Mouse (Mus musculus): ENCODE measurements around the gene Dnah5. TPM values are rescaled to one million over a fixed set of nuclear protein-coding genes. Genes with fewer than 3 reads are reported as not detected.

Dnah5 gene
- polyA plus RNA-seq, 1 experiment from 2014 or later: 0.03 TPM

DNA sequence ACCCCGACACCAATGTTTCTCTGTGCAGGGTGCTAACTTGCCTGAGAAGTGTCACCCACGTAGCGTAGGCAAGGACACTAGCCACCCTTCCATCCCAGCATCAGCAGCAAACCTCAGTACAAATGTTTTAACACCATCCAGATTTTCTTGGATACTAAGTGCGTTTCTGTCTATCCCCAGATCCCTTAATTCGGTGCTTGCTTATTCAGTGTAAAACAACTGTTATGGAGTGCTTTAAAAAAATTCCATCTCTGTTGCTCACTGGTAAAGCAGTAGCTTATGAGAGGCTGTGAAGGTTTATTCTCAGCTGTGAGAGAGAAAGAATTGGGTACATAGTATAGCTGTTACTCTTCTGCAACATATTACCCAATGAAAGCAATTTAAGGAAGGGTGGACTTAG lies 9.5 kb downstream of the Dnah5 start:
- ATAC-seq (replicated peaks; ENCODE audit: low FRiP score, low TSS enrichment, low read depth) (no peak), DNase-seq (ENCODE audit: low spot score) (no peak)
- no peaks in the 10 kb centered on the region for H3K9me3 ChIP-seq (ENCODE audit: control insufficient read depth, low read length)
- no peak overlapping the region for H3K27ac ChIP-seq (ENCODE audit: low read depth)
- no peak overlapping the region for H3K4me3 ChIP-seq (ENCODE audit: low read depth, low read length)
- no peaks in the 10 kb centered on the region for H3K36me3 ChIP-seq (ENCODE audit: control insufficient read depth, insufficient read depth, low read length)
- H3K9ac ChIP-seq (ENCODE audit: low read length): no peak overlapping the region
- no peaks in the 10 kb centered on the region for H3K4me1 ChIP-seq (replicated peaks; ENCODE audit: control insufficient read depth, insufficient read depth, low read length)
- no peak overlapping the region for H3K4me2 ChIP-seq (ENCODE audit: low read length)
- H3K27me3 ChIP-seq (replicated peaks; ENCODE audit: control insufficient read depth, insufficient read depth, low read length): no peaks in the 10 kb centered on the region
- WGBS: 88% methylated on average over 5 of the region's 5 CpGs

DNA sequence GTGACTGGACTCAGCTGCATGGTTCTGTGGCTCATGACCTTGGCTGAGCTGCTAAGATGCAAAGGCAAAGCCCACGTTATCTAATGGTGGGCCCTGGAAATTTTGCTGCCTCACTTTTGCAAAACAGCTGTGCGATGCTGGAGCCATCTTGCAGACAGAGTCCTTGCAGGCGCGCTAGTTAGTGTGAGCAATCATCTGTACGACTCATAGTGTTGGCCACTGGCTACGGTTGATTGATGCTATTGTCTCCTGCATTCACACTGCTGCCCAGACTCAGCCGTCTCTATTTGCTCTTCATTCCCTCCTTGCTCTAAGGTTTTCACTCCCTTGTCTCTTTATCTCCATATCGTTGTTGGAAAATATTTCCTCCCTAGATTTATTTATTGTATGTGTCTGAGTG lies 12.8 kb downstream of the Dnah5 start:
- no peak overlapping the region for H3K9ac ChIP-seq (ENCODE audit: low read length)
- H3K9me3 ChIP-seq (ENCODE audit: control insufficient read depth, low read length): no peaks in the 10 kb centered on the region
- 47% methylated on average over 8 of the region's 8 CpGs for WGBS
- H3K27me3 ChIP-seq (replicated peaks; ENCODE audit: control insufficient read depth, insufficient read depth, low read length): no peaks in the 10 kb centered on the region
- no peaks in the 10 kb centered on the region for H3K4me1 ChIP-seq (replicated peaks; ENCODE audit: control insufficient read depth, insufficient read depth, low read length)
- H3K27ac ChIP-seq (ENCODE audit: low read depth): no peak overlapping the region
- no peak overlapping the region for H3K4me2 ChIP-seq (ENCODE audit: low read length)
- H3K4me3 ChIP-seq (ENCODE audit: low read depth, low read length): no peak overlapping the region
- DNase-seq (ENCODE audit: low spot score): no peak
- H3K36me3 ChIP-seq (ENCODE audit: control insufficient read depth, insufficient read depth, low read length): no peaks in the 10 kb centered on the region
- ATAC-seq (replicated peaks; ENCODE audit: low FRiP score, low TSS enrichment, low read depth): no peak

GRCm38 (mm10) chr15:28227316-28227715 lies 23.8 kb downstream of the Dnah5 start:
- H3K4me2 ChIP-seq (ENCODE audit: low read length): no peak overlapping the region
- no peak overlapping the region for H3K4me3 ChIP-seq (ENCODE audit: low read depth, low read length)
- H3K9ac ChIP-seq (ENCODE audit: low read length): no peak overlapping the region
- H3K27me3 ChIP-seq (replicated peaks; ENCODE audit: control insufficient read depth, insufficient read depth, low read length): no peaks in the 10 kb centered on the region
- H3K36me3 ChIP-seq (ENCODE audit: control insufficient read depth, insufficient read depth, low read length): no peaks in the 10 kb centered on the region
- no peaks in the 10 kb centered on the region for H3K4me1 ChIP-seq (replicated peaks; ENCODE audit: control insufficient read depth, insufficient read depth, low read length)
- DNase-seq (ENCODE audit: low spot score) (no peak), ATAC-seq (replicated peaks; ENCODE audit: low FRiP score, low TSS enrichment, low read depth) (no peak)
- no peaks in the 10 kb centered on the region for H3K9me3 ChIP-seq (ENCODE audit: control insufficient read depth, low read length)
- no peak overlapping the region for H3K27ac ChIP-seq (ENCODE audit: low read depth)
- 46% methylated on average over 3 of the region's 3 CpGs for WGBS

GRCm38 (mm10) chr15:28260250-28260649 lies 56.7 kb downstream of the Dnah5 start:
- H3K27me3 ChIP-seq (replicated peaks; ENCODE audit: control insufficient read depth, insufficient read depth, low read length): no peaks in the 10 kb centered on the region
- H3K4me1 ChIP-seq (replicated peaks; ENCODE audit: control insufficient read depth, insufficient read depth, low read length): no peaks in the 10 kb centered on the region
- H3K36me3 ChIP-seq (ENCODE audit: control insufficient read depth, insufficient read depth, low read length): no peaks in the 10 kb centered on the region
- H3K9me3 ChIP-seq (ENCODE audit: control insufficient read depth, low read length): 0 out of 2 replicates have a peak, but pooled peaks cover 3% of the 10 kb centered on the region
- H3K4me3 ChIP-seq (ENCODE audit: low read depth, low read length): no peak overlapping the region
- ATAC-seq (replicated peaks; ENCODE audit: low FRiP score, low TSS enrichment, low read depth) (no peak), DNase-seq (ENCODE audit: low spot score) (no peak)
- H3K27ac ChIP-seq (ENCODE audit: low read depth): no peak overlapping the region
- 97% methylated on average over 1 of the region's 1 CpGs for WGBS
- no peak overlapping the region for H3K9ac ChIP-seq (ENCODE audit: low read length)
- no peak overlapping the region for H3K4me2 ChIP-seq (ENCODE audit: low read length)

DNA sequence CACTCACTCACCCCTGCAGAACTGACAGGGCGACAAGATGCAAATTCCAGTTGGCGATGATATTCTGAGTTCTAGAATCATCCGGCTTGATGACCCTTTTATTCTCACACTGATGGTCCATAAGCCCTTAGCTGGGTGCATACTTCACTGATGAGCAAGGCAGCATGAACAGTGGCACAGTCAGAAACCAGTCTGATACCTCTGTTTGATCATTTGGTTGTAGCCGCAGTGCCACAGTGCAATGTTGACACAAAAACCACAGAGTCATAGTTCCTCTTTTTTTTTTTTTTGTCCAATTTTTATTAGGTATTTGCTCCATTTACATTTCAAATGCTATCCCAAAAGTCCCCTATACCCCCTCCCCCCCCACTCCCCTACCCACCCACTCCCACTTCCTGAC lies 95.9 kb downstream of the Dnah5 start:
- H3K4me3 ChIP-seq (ENCODE audit: low read depth, low read length): no peak overlapping the region
- no peak overlapping the region for H3K9ac ChIP-seq (ENCODE audit: low read length)
- DNase-seq (ENCODE audit: low spot score) (no peak), ATAC-seq (replicated peaks; ENCODE audit: low FRiP score, low TSS enrichment, low read depth) (no peak)
- H3K4me1 ChIP-seq (replicated peaks; ENCODE audit: control insufficient read depth, insufficient read depth, low read length): no peaks in the 10 kb centered on the region
- no peaks in the 10 kb centered on the region for H3K27me3 ChIP-seq (replicated peaks; ENCODE audit: control insufficient read depth, insufficient read depth, low read length)
- H3K9me3 ChIP-seq (ENCODE audit: control insufficient read depth, low read length): no peaks in the 10 kb centered on the region
- WGBS: 93% methylated on average over 4 of the region's 4 CpGs
- no peak overlapping the region for H3K27ac ChIP-seq (ENCODE audit: low read depth)
- no peaks in the 10 kb centered on the region for H3K36me3 ChIP-seq (ENCODE audit: control insufficient read depth, insufficient read depth, low read length)
- no peak overlapping the region for H3K4me2 ChIP-seq (ENCODE audit: low read length)

DNA sequence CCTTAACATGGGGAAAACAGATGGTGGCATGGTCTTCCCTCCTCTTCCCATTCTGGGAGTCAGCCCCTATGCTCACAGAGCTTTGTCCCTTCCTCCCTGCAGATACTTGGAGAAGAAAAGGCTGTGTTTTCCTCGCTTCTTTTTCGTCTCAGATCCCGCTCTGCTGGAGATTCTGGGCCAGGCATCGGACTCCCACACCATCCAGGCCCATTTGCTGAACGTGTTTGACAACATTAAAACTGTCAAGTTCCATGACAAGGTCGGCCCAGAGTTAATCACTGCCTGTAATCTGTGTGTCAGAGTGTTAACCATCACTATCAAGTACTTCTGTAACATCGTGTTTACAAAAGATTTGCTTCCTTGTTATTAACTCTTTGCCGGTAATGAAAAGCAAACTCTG lies 103.6 kb downstream of the Dnah5 start:
- H3K9ac ChIP-seq (ENCODE audit: low read length): no peak overlapping the region
- H3K4me3 ChIP-seq (ENCODE audit: low read depth, low read length): no peak overlapping the region
- DNase-seq (ENCODE audit: low spot score): no peak
- H3K4me2 ChIP-seq (ENCODE audit: low read length): no peak overlapping the region
- 29% methylated on average over 8 of the region's 8 CpGs for WGBS
- no peak overlapping the region for H3K27ac ChIP-seq (ENCODE audit: low read depth)
- H3K36me3 ChIP-seq (ENCODE audit: control insufficient read depth, insufficient read depth, low read length): no peaks in the 10 kb centered on the region
- no peaks in the 10 kb centered on the region for H3K27me3 ChIP-seq (replicated peaks; ENCODE audit: control insufficient read depth, insufficient read depth, low read length)
- ATAC-seq (replicated peaks; ENCODE audit: low FRiP score, low TSS enrichment, low read depth): no peak
- no peaks in the 10 kb centered on the region for H3K4me1 ChIP-seq (replicated peaks; ENCODE audit: control insufficient read depth, insufficient read depth, low read length)
- H3K9me3 ChIP-seq (ENCODE audit: control insufficient read depth, low read length): no peaks in the 10 kb centered on the region

DNA sequence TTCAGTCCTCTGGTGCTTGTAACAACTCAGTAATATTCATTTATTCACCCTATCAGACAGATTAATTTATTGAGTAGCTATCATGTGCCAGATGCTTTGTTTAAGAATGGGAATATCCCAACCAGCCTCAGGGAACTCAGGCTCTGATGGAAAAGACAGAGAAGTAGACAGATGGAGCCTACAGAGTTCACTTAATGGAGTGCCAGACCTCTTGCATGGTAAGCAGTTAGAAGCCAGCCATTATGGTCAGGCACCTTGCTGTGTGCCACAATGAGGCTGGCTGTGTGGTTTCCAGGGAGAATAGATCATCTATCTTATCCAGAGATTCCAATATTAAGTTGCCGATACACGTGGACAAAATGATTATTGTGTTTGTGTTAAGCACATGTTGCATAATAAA lies 104.3 kb downstream of the Dnah5 start:
- no peaks in the 10 kb centered on the region for H3K9me3 ChIP-seq (ENCODE audit: control insufficient read depth, low read length)
- DNase-seq (ENCODE audit: low spot score): no peak
- no peak overlapping the region for H3K9ac ChIP-seq (ENCODE audit: low read length)
- H3K4me1 ChIP-seq (replicated peaks; ENCODE audit: control insufficient read depth, insufficient read depth, low read length): no peaks in the 10 kb centered on the region
- 80% methylated on average over 2 of the region's 2 CpGs for WGBS
- no peaks in the 10 kb centered on the region for H3K27me3 ChIP-seq (replicated peaks; ENCODE audit: control insufficient read depth, insufficient read depth, low read length)
- no peak for ATAC-seq (replicated peaks; ENCODE audit: low FRiP score, low TSS enrichment, low read depth)
- H3K4me2 ChIP-seq (ENCODE audit: low read length): no peak overlapping the region
- no peak overlapping the region for H3K27ac ChIP-seq (ENCODE audit: low read depth)
- H3K4me3 ChIP-seq (ENCODE audit: low read depth, low read length): no peak overlapping the region
- no peaks in the 10 kb centered on the region for H3K36me3 ChIP-seq (ENCODE audit: control insufficient read depth, insufficient read depth, low read length)

DNA sequence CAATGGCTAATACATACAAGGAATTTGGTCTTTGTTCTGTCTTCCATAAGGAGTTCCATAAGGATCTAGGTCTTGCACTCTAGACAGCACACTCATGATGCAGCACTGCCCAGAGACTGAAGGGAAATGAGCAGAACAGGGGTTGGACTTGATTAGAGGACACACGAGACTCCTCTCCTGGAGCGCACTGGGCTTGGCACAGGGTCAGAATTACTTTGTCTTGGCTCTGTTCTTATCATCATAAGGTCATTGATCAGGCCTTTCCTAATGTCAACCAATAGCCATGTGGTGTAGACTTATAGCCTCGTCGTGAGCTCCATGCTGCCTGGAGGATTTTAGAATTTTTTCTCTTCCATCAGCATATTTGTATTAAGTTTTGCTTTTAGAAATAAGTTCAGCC lies 107.0 kb downstream of the Dnah5 start:
- no peak overlapping the region for H3K4me2 ChIP-seq (ENCODE audit: low read length)
- no peak overlapping the region for H3K9ac ChIP-seq (ENCODE audit: low read length)
- no peak for ATAC-seq (replicated peaks; ENCODE audit: low FRiP score, low TSS enrichment, low read depth)
- no peaks in the 10 kb centered on the region for H3K27me3 ChIP-seq (replicated peaks; ENCODE audit: control insufficient read depth, insufficient read depth, low read length)
- H3K9me3 ChIP-seq (ENCODE audit: control insufficient read depth, low read length): no peaks in the 10 kb centered on the region
- 79% methylated on average over 4 of the region's 4 CpGs for WGBS
- H3K27ac ChIP-seq (ENCODE audit: low read depth): no peak overlapping the region
- no peaks in the 10 kb centered on the region for H3K4me1 ChIP-seq (replicated peaks; ENCODE audit: control insufficient read depth, insufficient read depth, low read length)
- no peaks in the 10 kb centered on the region for H3K36me3 ChIP-seq (ENCODE audit: control insufficient read depth, insufficient read depth, low read length)
- DNase-seq (ENCODE audit: low spot score): no peak
- H3K4me3 ChIP-seq (ENCODE audit: low read depth, low read length): no peak overlapping the region

GRCm38 (mm10) chr15:28313451-28313850 lies 109.9 kb downstream of the Dnah5 start:
- Histone ChIP-seq H3K4me1 (replicated peaks; ENCODE audit: control insufficient read depth, insufficient read depth, low read length) (no peaks in the 10 kb centered on the region), H3K36me3 (ENCODE audit: control insufficient read depth, insufficient read depth, low read length) (no peaks in the 10 kb centered on the region), H3K27me3 (replicated peaks; ENCODE audit: control insufficient read depth, insufficient read depth, low read length) (no peaks in the 10 kb centered on the region), H3K27ac (ENCODE audit: low read depth) (no peak overlapping the region), H3K9me3 (ENCODE audit: control insufficient read depth, low read length) (no peaks in the 10 kb centered on the region), H3K4me2 (ENCODE audit: low read length) (no peak overlapping the region), H3K4me3 (ENCODE audit: low read depth, low read length) (no peak overlapping the region), H3K9ac (ENCODE audit: low read length) (no peak overlapping the region)
- WGBS: 80% methylated on average over 14 of the region's 14 CpGs
- DNase-seq (ENCODE audit: low spot score) (no peak), ATAC-seq (replicated peaks; ENCODE audit: low FRiP score, low TSS enrichment, low read depth) (no peak)
